Mouse (Mus musculus): ENCODE results near the gene Clec12b. TPM values are rescaled to one million over a fixed set of nuclear protein-coding genes. Genes with fewer than 3 reads are reported as not detected.

Clec12b gene
- polyA plus RNA-seq, 1 experiment from 2014 or later: not detected

DNA sequence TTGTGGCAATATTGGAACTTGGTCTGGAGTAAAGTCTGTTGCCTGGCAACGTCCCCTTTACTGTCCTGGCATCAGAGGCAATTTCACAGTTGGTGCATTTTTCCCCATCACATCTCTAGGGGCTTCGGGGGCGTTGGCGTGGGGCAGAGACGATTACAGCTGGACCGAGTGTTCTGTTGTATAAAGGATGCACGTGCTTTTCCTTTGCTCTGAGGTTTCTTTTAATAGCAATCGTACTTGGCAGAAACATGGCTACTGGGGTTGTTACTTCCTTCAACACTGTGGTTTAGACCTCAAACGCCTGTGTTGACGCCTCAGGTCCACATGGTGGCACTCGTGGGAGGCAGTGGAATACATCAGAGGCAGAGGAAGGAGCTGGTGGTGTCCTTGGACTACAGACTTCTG is 52.0 kb downstream of the Clec12b start:
- Histone ChIP-seq H3K4me2 (no peak overlapping the region), H3K36me3 (no peaks in the 10 kb centered on the region), H3K9ac (replicated peaks) (no peak overlapping the region), H3K9me3 (no peaks in the 10 kb centered on the region), H3K27ac (no peak overlapping the region), H3K4me1 (replicated peaks) (no peaks in the 10 kb centered on the region), H3K4me3 (replicated peaks) (no peak overlapping the region), H3K27me3 (no peaks in the 10 kb centered on the region)
- ATAC-seq (ENCODE audit: insufficient number of reproducible peaks, insufficient read depth, low FRiP score, low TSS enrichment, low read depth): peak; percentile 66; the same call in 1 of the 2 replicates
- WGBS: 39% methylated on average over 11 of the region's 11 CpGs

DNA sequence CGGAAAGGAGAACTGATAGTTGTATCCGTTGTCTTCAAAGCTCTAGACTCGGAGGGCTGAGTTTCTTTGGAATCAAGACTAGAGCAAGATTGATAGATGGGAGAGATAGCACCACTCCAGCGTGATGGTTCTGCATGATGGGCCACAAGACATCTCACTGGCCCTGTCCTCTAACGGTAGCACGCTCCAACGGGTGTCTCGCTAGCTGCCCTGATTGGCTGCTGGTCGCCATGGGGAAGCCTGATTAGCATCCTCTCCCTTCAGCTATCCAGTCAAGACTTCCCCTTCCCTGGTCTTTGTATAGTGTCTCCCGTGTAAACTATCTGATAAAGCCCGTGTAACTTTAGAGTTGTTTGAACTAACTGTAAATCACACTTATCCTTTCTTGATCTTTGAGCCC is 54.1 kb downstream of the Clec12b start, which contains the start of gene 4922502D21Rik:
TSS of gene 4922502D21Rik (minus strand) at position 187 of the 400 bp plus-strand sequence.
- no peaks in the 10 kb centered on the region for H3K4me1 ChIP-seq (replicated peaks)
- H3K9ac ChIP-seq (replicated peaks): no peak within 1 kb of the TSS
- no peaks in the 10 kb centered on the region for H3K9me3 ChIP-seq
- no peaks in the 10 kb centered on the region for H3K36me3 ChIP-seq
- H3K4me2 ChIP-seq: no peak within 1 kb of the TSS
- no peak within 1 kb of the TSS for H3K4me3 ChIP-seq (replicated peaks)
- no peak within 1 kb of the TSS for H3K27ac ChIP-seq
- no peak for ATAC-seq (ENCODE audit: insufficient number of reproducible peaks, insufficient read depth, low FRiP score, low TSS enrichment, low read depth)
- H3K27me3 ChIP-seq: no peaks in the 10 kb centered on the region
- 63% methylated on average over 11 of the region's 11 CpGs for WGBS

DNA sequence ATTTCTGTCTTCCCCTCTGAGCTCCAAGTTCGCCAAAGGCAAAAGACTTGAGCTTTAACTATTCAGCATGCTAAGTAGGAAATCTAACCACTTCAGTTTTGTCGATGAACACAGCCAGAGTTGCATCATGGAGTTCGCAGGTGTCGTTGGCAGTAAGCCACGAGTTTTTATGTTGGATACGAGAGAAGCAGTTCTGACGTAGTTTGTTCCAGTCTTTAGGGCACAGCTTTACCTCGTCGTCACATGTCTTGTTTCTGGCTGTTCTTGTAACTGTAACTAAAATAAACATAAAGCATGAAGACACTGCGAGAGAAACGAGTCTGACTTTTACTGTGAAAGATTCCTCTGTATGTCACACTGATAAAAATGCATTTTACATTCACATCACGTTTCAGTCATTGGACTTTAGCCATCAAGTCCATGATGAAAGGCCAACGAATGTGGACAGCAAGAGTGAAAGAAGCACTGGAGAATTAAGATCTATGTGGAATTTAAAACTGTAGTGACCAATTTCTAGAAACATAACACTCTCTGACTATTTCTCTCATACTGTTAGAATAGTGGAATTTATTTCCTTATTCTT is 59.0 kb downstream of the Clec12b start:
- Histone ChIP-seq H3K27ac (no peak overlapping the region), H3K4me2 (no peak overlapping the region), H3K9me3 (no peaks in the 10 kb centered on the region), H3K36me3 (no peaks in the 10 kb centered on the region), H3K4me1 (replicated peaks) (no peaks in the 10 kb centered on the region), H3K27me3 (no peaks in the 10 kb centered on the region), H3K4me3 (replicated peaks) (no peak overlapping the region), H3K9ac (replicated peaks) (no peak overlapping the region)
- ATAC-seq (ENCODE audit: insufficient number of reproducible peaks, insufficient read depth, low FRiP score, low TSS enrichment, low read depth): no peak
- 83% methylated on average over 13 of the region's 13 CpGs for WGBS

DNA sequence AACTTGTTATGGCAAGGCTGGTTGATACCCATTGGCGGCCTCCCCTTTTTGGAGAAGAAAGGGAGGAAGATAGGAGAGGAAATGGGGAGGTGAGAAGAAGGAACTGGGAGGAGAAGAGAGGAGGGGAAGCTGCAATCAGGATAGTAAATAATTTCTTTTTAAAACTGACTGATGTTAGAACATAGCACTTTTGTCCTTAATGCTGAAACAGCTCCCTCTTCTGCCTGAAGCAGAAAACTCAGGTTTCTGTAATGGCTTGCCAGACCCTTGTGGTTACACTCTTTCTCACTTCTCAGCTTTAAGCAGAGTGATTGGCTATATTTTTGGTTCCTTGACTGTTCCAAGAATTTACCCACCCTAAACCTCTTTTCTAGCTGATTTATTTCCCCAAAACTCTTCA is 59.7 kb downstream of the Clec12b start:
- H3K4me1 ChIP-seq (replicated peaks): no peaks in the 10 kb centered on the region
- H3K9ac ChIP-seq (replicated peaks): no peak overlapping the region
- no peak overlapping the region for H3K4me3 ChIP-seq (replicated peaks)
- no peaks in the 10 kb centered on the region for H3K36me3 ChIP-seq
- H3K4me2 ChIP-seq: no peak overlapping the region
- ATAC-seq (ENCODE audit: insufficient number of reproducible peaks, insufficient read depth, low FRiP score, low TSS enrichment, low read depth): no peak
- H3K9me3 ChIP-seq: no peaks in the 10 kb centered on the region
- WGBS: 79% methylated on average over 1 of the region's 1 CpGs
- no peaks in the 10 kb centered on the region for H3K27me3 ChIP-seq
- H3K27ac ChIP-seq: no peak overlapping the region

Other genes starting within 250 kb of the Clec12b start
- gene Clec2d, start 205.3 kb downstream of the Clec12b start, polyA plus RNA-seq (2016; fragmentation: Nextera tagmentation; extraction: Ambion mirVana): 0.23 TPM in 1 of 2 replicates, not detected in the other
- gene Cd69, start 110.4 kb downstream of the Clec12b start, polyA plus RNA-seq (2016; fragmentation: Nextera tagmentation; extraction: Ambion mirVana): 0.10 TPM in 1 of 2 replicates, not detected in the other
- not detected in 2 replicates for gene 4922502D21Rik, start 54.1 kb downstream of the Clec12b start, polyA plus RNA-seq (2016; fragmentation: Nextera tagmentation; extraction: Ambion mirVana)
- 0.36 and 0.38 TPM in 2 replicates for gene Clec12a, start 43.2 kb downstream of the Clec12b start, polyA plus RNA-seq (2016; fragmentation: Nextera tagmentation; extraction: Ambion mirVana)
- gene Clec1b, start 11.4 kb upstream of the Clec12b start, polyA plus RNA-seq (2016; fragmentation: Nextera tagmentation; extraction: Ambion mirVana): 3.7 and 4.5 TPM in 2 replicates
- gene Clec9a, start 23.0 kb upstream of the Clec12b start, polyA plus RNA-seq (2016; fragmentation: Nextera tagmentation; extraction: Ambion mirVana): 0.10 TPM in 1 of 2 replicates, not detected in the other
- 1.3 and 1.7 TPM in 2 replicates for gene Clec1a, start 66.1 kb upstream of the Clec12b start, polyA plus RNA-seq (2016; fragmentation: Nextera tagmentation; extraction: Ambion mirVana)
- not detected in 2 replicates for gene Olr1, start 121.3 kb upstream of the Clec12b start, polyA plus RNA-seq (2016; fragmentation: Nextera tagmentation; extraction: Ambion mirVana)
- gene Tmem52b, start 126.7 kb upstream of the Clec12b start, polyA plus RNA-seq (2016; fragmentation: Nextera tagmentation; extraction: Ambion mirVana): not detected in 2 replicates
- 46.4 and 46.6 TPM in 2 replicates for gene Gabarapl1, start 147.3 kb upstream of the Clec12b start, polyA plus RNA-seq (2016; fragmentation: Nextera tagmentation; extraction: Ambion mirVana)
- not detected in 2 replicates for gene Klre1, start 192.0 kb upstream of the Clec12b start, polyA plus RNA-seq (2016; fragmentation: Nextera tagmentation; extraction: Ambion mirVana)
- not detected in 2 replicates for gene Klrd1, start 205.9 kb upstream of the Clec12b start, polyA plus RNA-seq (2016; fragmentation: Nextera tagmentation; extraction: Ambion mirVana)
- not detected in 2 replicates for gene Klrk1, start 238.0 kb upstream of the Clec12b start, polyA plus RNA-seq (2016; fragmentation: Nextera tagmentation; extraction: Ambion mirVana)